Mouse (Mus musculus) liver, embryonic 15.5 days (tissue): Measurements from ENCODE around the gene Lrrtm4. TPM values are rescaled to one million over a fixed set of nuclear protein-coding genes. Genes with fewer than 3 reads are reported as not detected.

Experiments
- ATAC-seq: fragments of 200-750 bp; cut with Nextera tagmentation; 2 replicates; pipeline ENCODE4 v1.8.0; 2017; ENCODE audit warnings: moderate number of reproducible peaks, mild to moderate bottlenecking, moderate library complexity; ENCODE audit not compliant: insufficient read depth
- H3K27ac ChIP-seq: fragments of 300-500 bp; sonication (generic); replicated peaks from 2 replicates; pipeline ENCODE4 v1.5.1; 2015; ENCODE audit warnings: mild to moderate bottlenecking, inconsistent platforms
- H3K27me3 ChIP-seq: fragments of 300-500 bp; sonication (generic); 2 replicates; pipeline ENCODE4 v1.6.1; 2015; ENCODE audit warnings: mild to moderate bottlenecking, inconsistent platforms
- H3K36me3 ChIP-seq: fragments of 300-500 bp; sonication (generic); replicated peaks from 2 replicates; pipeline ENCODE4 v1.6.1; 2015; ENCODE audit warnings: moderate library complexity, mild to moderate bottlenecking, inconsistent platforms
- H3K4me1 ChIP-seq: fragments of 300-500 bp; sonication (generic); replicated peaks from 2 replicates; pipeline ENCODE4 v1.6.1; 2015; ENCODE audit warnings: inconsistent platforms
- H3K4me2 ChIP-seq: fragments of 300-500 bp; sonication (generic); 2 replicates; pipeline ENCODE4 v1.6.1; 2015; ENCODE audit warnings: moderate library complexity, mild to moderate bottlenecking, inconsistent platforms
- H3K4me3 ChIP-seq: fragments of 300-500 bp; sonication (generic); replicated peaks from 2 replicates; pipeline ENCODE4 v1.5.1; 2015; ENCODE audit warnings: mild to moderate bottlenecking, inconsistent platforms
- H3K9ac ChIP-seq: fragments of 300-500 bp; sonication (generic); 2 replicates; pipeline ENCODE4 v1.6.1; 2015; ENCODE audit warnings: moderate library complexity, mild to moderate bottlenecking, inconsistent platforms
- H3K9me3 ChIP-seq: fragments of 300-500 bp; sonication (generic); replicated peaks from 2 replicates; pipeline ENCODE4 v1.6.1; 2016; ENCODE audit warnings: inconsistent platforms
- WGBS: fragments of 180-500 bp; shearing (Covaris S2); methylation state at CpG from one replicate; pipeline ENCODE4 v1.1.7; 2015; ENCODE audit warnings: mixed read lengths; ENCODE audit not compliant: insufficient replicate concordance; 5-methylcytosine and 5-hydroxymethylcytosine counted together
- polyA plus RNA-seq: library from polyadenylated mRNA; unstranded; fragments of >200 nt; fragmentation: Nextera tagmentation; extraction: Ambion mirVana; gene quantifications from 2 replicates; pipeline ENCODE4 v1.2.1, GENCODE M21; 2015

Gene Lrrtm4
- polyA plus RNA-seq, 1 experiment from 2014 or later = 0.03 TPM

- H3K27me3 ChIP-seq = no peaks in the 10 kb centered on the region
- H3K9me3 ChIP-seq = no peaks in the 10 kb centered on the region
- no peak overlapping the region for H3K4me3 ChIP-seq
- H3K27ac ChIP-seq = no peak overlapping the region
- H3K4me2 ChIP-seq = no peak overlapping the region
- no peaks in the 10 kb centered on the region for H3K4me1 ChIP-seq
- no peak for ATAC-seq
- no peaks in the 10 kb centered on the region for H3K36me3 ChIP-seq
- H3K9ac ChIP-seq = no peak overlapping the region
Observed at GRCm38 (mm10) chr6:80549907-80550306, 531.2 kb downstream of the Lrrtm4 start.

GRCm38 (mm10) chr6:80553398-80553797 is 534.7 kb downstream of the Lrrtm4 start:
- H3K9me3 ChIP-seq = no peaks in the 10 kb centered on the region
- WGBS = 73% methylated on average over 2 of the region's 2 CpGs
- no peak overlapping the region for H3K27ac ChIP-seq
- H3K9ac ChIP-seq = no peak overlapping the region
- H3K36me3 ChIP-seq = no peaks in the 10 kb centered on the region
- ATAC-seq = no peak
- H3K4me3 ChIP-seq = no peak overlapping the region
- no peak overlapping the region for H3K4me2 ChIP-seq
- H3K27me3 ChIP-seq = no peaks in the 10 kb centered on the region
- no peaks in the 10 kb centered on the region for H3K4me1 ChIP-seq

DNA sequence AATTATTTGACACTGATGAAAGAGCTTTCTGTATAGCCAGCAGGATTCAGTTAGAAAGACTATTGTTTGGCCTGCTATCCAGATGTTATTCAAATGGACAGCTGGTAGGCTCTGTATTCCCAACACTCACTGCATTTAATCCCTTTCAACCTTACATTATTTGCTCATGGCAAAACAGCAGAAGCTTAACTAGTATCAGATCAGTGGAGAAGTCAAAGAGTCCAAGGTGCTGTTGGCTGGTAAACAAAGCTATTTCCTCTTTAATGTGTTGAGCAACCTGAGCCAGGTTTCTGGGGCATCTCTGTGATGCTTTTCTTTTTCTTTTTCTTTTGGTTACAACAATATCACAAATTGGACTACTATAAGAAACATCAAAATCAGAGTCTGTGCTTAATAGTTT is 536.3 kb downstream of the Lrrtm4 start:
- no peaks in the 10 kb centered on the region for H3K27me3 ChIP-seq
- H3K27ac ChIP-seq = no peak overlapping the region
- H3K9ac ChIP-seq = no peak overlapping the region
- no peaks in the 10 kb centered on the region for H3K9me3 ChIP-seq
- no peak overlapping the region for H3K4me3 ChIP-seq
- H3K4me1 ChIP-seq = no peaks in the 10 kb centered on the region
- H3K4me2 ChIP-seq = no peak overlapping the region
- no peaks in the 10 kb centered on the region for H3K36me3 ChIP-seq
- peak; percentile 47; the same call in 1 of the 2 replicates for ATAC-seq

- no peak overlapping the region for H3K9ac ChIP-seq
- no peaks in the 10 kb centered on the region for H3K4me1 ChIP-seq
- no peak for ATAC-seq
- WGBS = 77% methylated on average over 2 of the region's 2 CpGs
- no peak overlapping the region for H3K4me3 ChIP-seq
- H3K9me3 ChIP-seq = no peaks in the 10 kb centered on the region
- no peaks in the 10 kb centered on the region for H3K27me3 ChIP-seq
- no peak overlapping the region for H3K27ac ChIP-seq
- H3K36me3 ChIP-seq = no peaks in the 10 kb centered on the region
- H3K4me2 ChIP-seq = no peak overlapping the region
Observed at GRCm38 (mm10) chr6:80577227-80577626, 558.5 kb downstream of the Lrrtm4 start.

- no peak for ATAC-seq
- Histone ChIP-seq H3K27me3 (no peaks in the 10 kb centered on the region), H3K36me3 (no peaks in the 10 kb centered on the region), H3K4me2 (no peak overlapping the region), H3K9me3 (no peaks in the 10 kb centered on the region), H3K9ac (no peak overlapping the region), H3K4me1 (no peaks in the 10 kb centered on the region), H3K27ac (no peak overlapping the region), H3K4me3 (no peak overlapping the region)
- WGBS = 39% methylated on average over 1 of the region's 1 CpGs
Observed at GRCm38 (mm10) chr6:80582225-80582624, 563.5 kb downstream of the Lrrtm4 start.

DNA sequence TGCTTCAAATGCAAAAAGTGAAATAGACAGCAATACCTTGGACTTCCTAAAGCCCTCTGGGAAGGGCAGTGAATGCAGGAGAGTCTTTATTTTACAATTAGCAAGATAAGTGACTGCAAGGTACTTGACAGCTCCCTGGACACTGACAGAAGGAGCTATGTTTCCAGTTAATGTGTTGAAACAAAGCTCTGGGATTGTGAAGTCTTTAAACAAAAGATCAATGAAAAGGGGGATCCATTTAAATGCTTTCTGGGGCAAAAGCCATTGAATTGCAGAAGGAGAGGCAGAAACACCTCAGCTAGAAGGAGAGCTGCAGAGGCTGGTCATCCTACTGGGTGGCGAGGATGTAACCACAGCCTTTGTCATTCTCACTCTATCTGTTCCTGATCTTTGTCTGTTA is 571.1 kb downstream of the Lrrtm4 start:
- Histone ChIP-seq H3K4me1 (no peaks in the 10 kb centered on the region), H3K9ac (no peak overlapping the region), H3K27me3 (no peaks in the 10 kb centered on the region), H3K36me3 (no peaks in the 10 kb centered on the region), H3K9me3 (no peaks in the 10 kb centered on the region), H3K27ac (no peak overlapping the region), H3K4me3 (no peak overlapping the region), H3K4me2 (no peak overlapping the region)
- no peak for ATAC-seq
- 31% methylated on average over 1 of the region's 1 CpGs for whole genome bisulfite sequencing

- Histone ChIP-seq H3K4me1 (no peaks in the 10 kb centered on the region), H3K4me2 (no peak overlapping the region), H3K9me3 (no peaks in the 10 kb centered on the region), H3K27ac (no peak overlapping the region), H3K9ac (no peak overlapping the region), H3K36me3 (no peaks in the 10 kb centered on the region), H3K27me3 (no peaks in the 10 kb centered on the region), H3K4me3 (no peak overlapping the region)
- no peak for ATAC-seq
- WGBS = 54% methylated on average over 2 of the region's 2 CpGs
Observed at GRCm38 (mm10) chr6:80619508-80619907, 600.8 kb downstream of the Lrrtm4 start.

- 75% methylated on average over 6 of the region's 6 CpGs for whole genome bisulfite sequencing
- no peak for ATAC-seq
- Histone ChIP-seq H3K4me3 (no peak overlapping the region), H3K36me3 (no peaks in the 10 kb centered on the region), H3K4me2 (no peak overlapping the region), H3K9me3 (no peaks in the 10 kb centered on the region), H3K4me1 (no peaks in the 10 kb centered on the region), H3K27me3 (no peaks in the 10 kb centered on the region), H3K9ac (no peak overlapping the region), H3K27ac (no peak overlapping the region)
Observed at GRCm38 (mm10) chr6:80622676-80623334, 604.1 kb downstream of the Lrrtm4 start.

GRCm38 (mm10) chr6:80625509-80625908 is 606.8 kb downstream of the Lrrtm4 start:
- no peak overlapping the region for H3K27ac ChIP-seq
- no peak overlapping the region for H3K9ac ChIP-seq
- no peaks in the 10 kb centered on the region for H3K36me3 ChIP-seq
- H3K27me3 ChIP-seq = no peaks in the 10 kb centered on the region
- 63% methylated on average over 4 of the region's 4 CpGs for WGBS
- no peak overlapping the region for H3K4me2 ChIP-seq
- H3K4me3 ChIP-seq = no peak overlapping the region
- no peaks in the 10 kb centered on the region for H3K4me1 ChIP-seq
- no peaks in the 10 kb centered on the region for H3K9me3 ChIP-seq
- no peak for ATAC-seq

DNA sequence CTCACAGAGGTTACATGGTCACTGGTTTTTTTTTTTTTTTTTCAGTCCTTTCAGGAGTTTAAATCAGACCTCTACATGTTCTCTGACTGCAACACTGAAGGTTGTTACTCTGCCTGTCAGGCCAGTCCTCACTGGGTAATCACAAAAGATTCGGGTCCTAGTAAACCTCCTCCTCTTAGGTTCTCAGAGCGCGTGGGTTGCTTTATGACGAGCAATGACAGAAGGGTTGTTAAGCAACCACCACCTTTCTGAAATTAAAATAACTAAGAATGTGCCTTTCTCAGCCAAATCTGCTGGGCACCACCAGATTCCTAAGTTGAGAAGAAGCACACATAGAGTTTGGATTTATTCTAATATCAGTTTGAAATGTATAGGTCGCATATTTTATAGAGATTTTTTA is 644.1 kb downstream of the Lrrtm4 start:
- Histone ChIP-seq H3K4me2 (no peak overlapping the region), H3K4me3 (no peak overlapping the region), H3K9ac (no peak overlapping the region), H3K27ac (no peak overlapping the region), H3K36me3 (no peaks in the 10 kb centered on the region), H3K9me3 (no peaks in the 10 kb centered on the region), H3K4me1 (no peaks in the 10 kb centered on the region), H3K27me3 (no peaks in the 10 kb centered on the region)
- 68% methylated on average over 5 of the region's 5 CpGs for WGBS
- ATAC-seq = no peak

GRCm38 (mm10) chr6:80664039-80664438 is 645.4 kb downstream of the Lrrtm4 start:
- Histone ChIP-seq H3K4me1 (no peaks in the 10 kb centered on the region), H3K9ac (no peak overlapping the region), H3K36me3 (no peaks in the 10 kb centered on the region), H3K4me3 (no peak overlapping the region), H3K9me3 (no peaks in the 10 kb centered on the region), H3K27me3 (no peaks in the 10 kb centered on the region), H3K4me2 (no peak overlapping the region), H3K27ac (no peak overlapping the region)
- ATAC-seq = no peak
- WGBS = 64% methylated on average over 4 of the region's 4 CpGs

- Histone ChIP-seq H3K9me3 (no peaks in the 10 kb centered on the region), H3K4me1 (no peaks in the 10 kb centered on the region), H3K27ac (no peak overlapping the region), H3K36me3 (no peaks in the 10 kb centered on the region), H3K4me2 (no peak overlapping the region), H3K27me3 (no peaks in the 10 kb centered on the region), H3K9ac (no peak overlapping the region), H3K4me3 (no peak overlapping the region)
- WGBS = 34% methylated on average over 2 of the region's 2 CpGs
- no peak for ATAC-seq
Observed at GRCm38 (mm10) chr6:80704183-80704582, 685.5 kb downstream of the Lrrtm4 start.
